Mouse (Mus musculus): ENCODE results near the gene Ankrd39. TPM values are rescaled to one million over a fixed set of nuclear protein-coding genes. Genes with fewer than 3 reads are reported as not detected.

The Ankrd39 gene
- polyA plus RNA-seq, 1 experiment, result 19.5 TPM

DNA sequence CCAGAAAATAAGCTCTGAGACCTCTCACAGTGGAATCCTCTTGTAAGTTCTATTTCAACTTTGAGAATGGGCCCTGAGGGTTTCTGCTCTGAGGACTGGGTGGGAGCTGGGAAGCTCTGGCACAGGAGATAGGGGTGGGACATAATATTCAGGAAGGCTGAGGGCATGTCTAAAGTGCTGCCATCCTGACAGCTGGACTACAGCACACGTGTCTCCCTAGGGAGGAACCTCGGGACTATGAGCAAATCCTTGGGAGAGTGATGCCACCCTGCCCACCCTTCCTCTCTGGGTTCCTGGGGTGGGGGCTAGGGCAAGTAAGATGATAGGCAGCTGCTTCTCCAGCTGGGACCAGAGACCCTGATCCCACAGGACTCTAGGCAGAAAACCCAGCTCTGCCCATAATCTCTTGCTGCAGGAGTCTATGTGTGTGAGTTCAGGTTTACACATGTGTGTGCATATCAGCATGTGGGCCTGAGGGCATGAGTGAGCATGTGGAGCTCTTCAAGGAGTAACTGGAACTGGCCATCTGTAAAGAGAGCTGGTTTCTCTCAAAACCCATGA, 25.0 kb upstream of the Ankrd39 start:
- no peak for DNase-seq (ENCODE audit: low read depth)

DNA sequence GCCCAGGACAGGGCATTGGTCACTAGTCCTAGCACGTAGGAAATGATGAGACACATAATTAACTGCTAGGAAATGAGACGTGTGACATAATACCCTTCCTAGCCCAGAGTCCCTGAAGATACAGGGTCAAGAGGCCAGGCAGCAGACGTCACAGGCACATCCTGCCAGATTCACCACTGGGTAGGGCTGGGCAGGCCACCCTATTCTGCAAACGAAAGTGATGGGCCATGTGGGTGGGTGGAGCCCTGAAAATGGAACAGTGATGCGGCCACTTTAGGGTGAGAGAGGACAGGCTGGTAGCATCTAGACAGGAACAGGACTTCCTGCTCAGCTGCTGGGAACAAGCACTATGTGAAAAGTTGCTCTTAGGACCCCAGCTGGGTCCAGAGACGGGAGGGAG, 24.4 kb upstream of the Ankrd39 start:
- DNase-seq (ENCODE audit: low read depth), result no peak

DNA sequence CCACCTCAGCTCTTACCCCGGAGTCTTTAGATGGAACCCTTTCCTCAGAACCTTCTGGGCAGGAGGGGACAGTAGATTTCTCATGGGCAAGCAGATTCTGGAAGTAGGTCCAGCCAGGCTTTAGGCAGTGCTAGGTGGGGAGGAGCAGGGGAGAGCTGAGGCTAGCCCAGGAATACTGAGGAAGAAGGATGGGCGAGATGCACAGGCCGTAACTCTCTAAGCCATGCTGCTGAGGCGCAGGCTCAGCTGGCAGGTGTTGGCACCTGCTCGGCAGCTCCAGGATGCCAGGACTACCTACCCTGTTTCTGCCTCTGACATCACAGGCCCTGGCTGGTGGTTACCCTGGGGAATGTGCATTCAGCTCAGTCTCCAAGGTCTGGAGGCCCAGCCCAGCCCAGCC, 23.1 kb upstream of the Ankrd39 start:
- DNase-seq (ENCODE audit: low read depth), result no peak

DNA sequence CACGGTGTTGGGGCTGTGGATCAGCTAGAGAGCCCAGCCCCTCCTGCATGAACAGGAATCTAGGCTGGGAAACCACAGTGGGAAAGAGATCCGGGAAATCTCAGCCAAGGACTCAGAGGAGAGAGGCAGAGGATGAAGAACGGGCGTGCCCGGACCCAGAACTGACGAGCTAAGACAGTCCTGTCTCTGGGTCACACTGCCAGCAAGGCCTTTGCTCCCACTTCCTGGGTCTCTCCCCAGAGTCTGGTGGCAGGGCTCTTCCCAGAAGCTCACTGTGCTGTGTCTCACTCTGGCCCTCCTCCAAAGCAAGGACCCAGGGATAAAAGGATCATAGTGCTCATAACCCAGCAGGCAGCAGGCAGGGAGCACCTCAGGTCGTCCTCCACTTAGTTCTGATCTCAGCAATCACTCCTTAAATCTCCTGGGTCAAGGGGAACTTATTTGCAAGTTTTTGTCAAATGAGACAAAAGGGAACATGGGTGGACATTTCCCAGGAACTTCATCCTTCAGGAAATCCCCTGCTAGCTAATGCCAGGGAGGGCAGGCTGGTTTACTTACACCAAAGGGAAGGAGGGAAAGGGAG, 22.5 kb upstream of the Ankrd39 start:
- DNase-seq (ENCODE audit: low read depth), result no peak

DNA sequence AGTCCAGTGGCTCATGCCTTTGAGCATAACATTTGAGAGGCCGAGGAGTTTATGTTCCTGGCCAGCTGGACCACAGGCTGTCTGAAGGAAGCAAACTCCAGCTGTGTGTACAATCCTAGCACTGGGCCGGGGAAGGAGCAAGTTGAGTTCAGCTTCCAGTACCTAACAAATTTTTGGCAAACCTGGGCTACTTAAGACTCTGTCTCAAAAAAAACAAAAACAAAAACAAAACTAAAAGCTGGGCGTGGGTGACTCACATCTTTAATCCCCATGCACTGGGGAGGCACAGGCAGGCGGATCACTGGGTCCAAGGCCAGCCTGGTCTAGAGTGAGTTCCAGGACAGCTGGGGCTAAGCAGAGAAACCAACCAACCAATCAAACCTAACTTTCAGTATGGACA, 21.5 kb upstream of the Ankrd39 start:
- DNase-seq (ENCODE audit: low read depth), result no peak

DNA sequence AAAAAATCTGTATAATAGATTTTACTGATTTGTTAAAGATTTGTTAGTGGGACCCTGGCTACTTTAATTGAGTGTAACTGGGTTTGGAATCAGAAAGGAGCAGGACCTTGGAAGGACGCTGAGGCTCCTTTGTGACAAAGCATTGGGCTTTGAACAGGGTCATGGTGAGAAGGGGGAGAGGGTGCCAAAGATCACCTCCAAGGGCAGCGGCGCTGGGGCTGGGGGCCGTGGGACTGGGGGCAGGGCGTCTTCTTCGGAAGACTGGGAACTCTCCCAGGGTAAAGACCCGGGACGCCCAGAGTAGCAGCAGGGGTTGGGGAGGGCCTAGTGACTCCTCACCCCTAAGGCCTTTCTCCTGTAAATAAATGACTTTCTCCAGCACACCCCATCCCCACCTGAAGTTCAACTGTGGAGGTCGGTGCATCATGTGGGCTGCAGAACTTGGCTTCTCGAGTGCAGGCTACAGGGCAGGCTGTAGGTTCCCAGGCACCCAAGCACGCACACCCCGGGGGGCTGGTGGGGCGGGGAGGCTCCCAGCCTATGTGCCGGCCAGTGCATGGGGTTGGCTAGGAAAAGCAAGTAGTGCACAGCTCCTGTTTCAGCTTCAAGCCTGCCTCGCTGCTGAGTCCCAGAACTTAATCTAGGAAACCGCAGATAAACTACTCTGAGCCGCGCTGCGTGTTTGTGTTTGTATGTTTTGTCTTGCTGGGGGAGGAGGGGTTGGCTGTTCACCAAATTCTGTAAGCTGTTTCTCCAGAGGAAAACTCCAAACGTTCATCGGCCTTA, 20.8 kb upstream of the Ankrd39 start:
- no peak for DNase-seq (ENCODE audit: low read depth)

DNA sequence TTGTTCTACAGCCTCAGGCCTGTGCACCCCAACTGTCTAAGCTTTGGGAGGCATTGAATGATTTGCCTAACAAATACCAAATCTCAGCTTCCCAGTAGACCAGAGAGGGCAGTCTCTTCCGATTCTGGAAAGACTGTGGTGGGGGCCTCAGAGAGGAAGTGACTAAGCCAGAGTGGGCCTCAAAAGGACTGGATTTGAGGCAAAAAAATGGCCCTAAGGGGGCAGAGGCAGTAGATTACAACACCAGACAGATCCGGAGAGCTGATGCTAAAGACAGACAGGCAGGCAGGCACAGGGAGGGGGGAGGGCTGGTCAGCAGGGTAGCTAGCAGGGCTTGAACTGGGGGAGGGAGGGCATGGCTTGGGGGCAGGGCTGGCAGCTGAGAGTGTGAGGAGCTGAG, 19.2 kb upstream of the Ankrd39 start:
- no peak for DNase-seq (ENCODE audit: low read depth)

DNA sequence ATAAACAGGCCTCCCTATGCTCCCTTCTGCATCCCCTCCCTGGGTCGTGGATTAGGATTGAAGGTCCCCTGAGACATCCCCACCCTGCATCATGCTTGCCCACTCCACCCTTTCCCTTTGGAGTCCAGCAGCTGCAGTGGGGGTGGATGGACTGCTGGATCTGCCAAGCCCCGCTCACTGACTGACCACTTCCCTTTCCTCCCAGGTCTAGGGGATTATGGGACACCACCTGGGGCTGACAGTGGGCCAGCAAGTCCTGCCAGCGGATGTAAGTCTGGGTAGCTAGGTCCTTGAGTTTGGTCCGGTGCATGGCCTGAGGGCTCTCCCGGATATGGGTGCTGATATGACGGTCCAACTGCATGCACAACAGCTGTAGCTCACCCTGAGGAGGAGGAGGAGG, 16.9 kb upstream of the Ankrd39 start:
- no peak for DNase-seq (ENCODE audit: low read depth)

DNA sequence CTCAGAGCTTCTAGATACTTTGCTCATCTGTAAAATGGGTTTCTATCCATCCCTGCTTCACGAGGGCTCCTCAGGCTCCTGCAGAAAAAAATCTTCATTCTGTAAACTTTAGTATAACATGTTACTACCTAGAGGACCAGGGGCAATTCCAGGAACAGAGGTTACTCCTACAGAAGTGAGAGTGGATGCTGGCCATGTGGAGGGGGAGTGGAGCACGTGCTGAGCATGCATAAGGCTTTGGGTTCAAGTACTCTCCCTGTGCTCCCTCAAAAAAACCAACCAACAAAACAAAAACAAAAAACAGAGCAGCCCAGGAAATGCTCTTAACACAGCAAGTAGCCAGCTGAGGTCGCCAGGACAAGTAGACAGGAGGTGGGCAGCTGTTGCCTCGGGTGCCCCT, 16.4 kb upstream of the Ankrd39 start:
- DNase-seq (ENCODE audit: low read depth), result no peak

DNA sequence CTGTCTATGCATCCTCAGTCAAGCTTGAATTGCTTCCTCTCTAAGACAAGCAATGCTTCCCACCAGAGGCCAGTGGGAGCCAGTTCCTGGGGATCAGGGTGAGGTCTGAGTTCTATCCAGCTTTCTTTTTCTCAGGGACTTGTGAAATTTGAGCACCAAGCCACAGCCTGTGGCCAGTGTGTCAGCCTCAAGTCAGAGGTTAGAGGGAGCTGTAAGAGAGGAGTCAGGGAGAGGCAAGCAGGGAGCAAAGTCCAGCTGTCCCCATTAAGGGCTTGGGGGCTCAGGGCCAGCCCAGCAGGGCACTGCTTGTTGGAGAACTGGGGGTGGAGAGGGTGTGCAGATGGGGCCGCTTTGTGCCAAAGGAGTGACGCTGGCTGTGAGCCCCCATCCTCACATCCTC, 16.0 kb upstream of the Ankrd39 start:
- no peak for DNase-seq (ENCODE audit: low read depth)

DNA sequence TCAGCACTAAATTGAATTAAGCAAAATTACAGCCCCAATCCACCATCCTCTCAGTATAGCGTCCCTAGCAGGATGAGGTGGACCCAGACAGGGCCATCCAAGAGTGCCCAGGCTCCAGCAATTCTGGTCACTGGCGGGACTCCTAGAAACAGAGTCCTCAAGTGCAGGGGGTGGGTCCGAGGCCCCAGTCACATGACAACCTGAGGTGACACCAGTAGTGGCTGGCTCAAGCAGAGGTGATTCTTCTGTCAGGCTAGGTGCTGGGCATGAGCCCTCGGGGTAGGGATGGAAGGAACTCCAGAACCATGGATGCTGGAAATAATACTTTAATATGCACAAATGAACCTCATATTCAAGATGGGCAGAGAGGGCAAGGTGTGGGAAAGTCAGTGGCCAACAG, 15.1 kb upstream of the Ankrd39 start:
- DNase-seq (ENCODE audit: low read depth), result no peak

DNA sequence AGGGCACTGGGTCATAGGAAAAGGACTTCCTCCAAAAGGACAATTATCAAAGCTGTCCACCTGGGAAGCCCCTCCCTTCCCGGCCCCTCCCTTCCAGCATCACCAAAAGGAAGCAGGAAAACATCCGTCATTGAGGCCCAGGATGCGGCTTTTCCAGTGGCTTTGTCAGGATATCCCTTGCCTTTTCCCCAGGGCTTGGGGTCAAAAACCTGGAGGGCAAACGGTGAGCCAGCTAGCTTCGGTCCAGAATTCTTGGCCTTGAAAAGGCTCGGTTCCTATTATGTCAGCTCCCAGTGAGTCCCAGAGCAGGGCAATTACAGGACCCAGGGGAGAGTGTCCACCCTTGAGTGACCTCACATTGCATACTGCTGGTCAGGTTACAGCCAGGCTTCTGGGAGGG, 13.7 kb upstream of the Ankrd39 start:
- DNase-seq (ENCODE audit: low read depth), result no peak

DNA sequence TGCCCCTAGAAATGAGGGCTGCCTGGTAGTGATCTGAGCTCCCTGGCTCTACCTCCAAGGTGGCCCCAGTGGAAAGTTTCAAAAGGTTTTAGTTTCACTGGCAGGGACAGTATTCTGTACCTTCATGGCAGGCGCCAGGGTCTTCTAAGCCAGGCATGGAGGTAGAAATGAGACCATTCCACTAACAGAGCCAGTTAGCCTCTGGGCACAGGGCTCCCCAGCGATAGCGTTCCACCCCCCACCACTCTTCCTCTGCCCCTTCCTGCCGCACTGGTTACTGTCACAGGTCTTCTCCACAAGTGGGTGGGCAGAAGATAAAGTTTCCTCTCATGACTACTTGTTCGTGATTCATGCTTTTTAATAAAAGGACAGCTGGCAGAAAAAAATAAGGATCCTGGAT, 12.6 kb upstream of the Ankrd39 start:
- DNase-seq (ENCODE audit: low read depth), result no peak

DNA sequence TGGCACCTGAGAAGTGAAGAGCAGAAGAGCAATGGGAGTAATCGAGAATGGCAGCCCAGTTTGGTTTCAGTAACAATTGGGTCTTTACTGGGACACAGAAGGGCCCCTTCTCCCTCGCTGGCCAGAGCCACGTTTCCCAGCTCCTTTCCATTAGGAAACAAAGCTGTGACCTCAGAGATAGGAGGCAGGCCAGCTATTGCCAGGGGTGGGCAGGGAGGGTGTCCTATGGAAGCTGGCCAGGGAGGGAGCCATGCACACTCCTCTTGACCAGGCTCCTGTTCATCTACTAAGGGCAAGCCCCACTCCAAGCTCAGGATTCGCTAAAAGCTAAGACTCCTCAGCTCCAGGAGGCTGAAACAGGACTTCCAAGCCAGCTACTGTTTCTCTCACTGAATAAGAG, 12.0 kb upstream of the Ankrd39 start:
- DNase-seq (ENCODE audit: low read depth), result no peak

DNA sequence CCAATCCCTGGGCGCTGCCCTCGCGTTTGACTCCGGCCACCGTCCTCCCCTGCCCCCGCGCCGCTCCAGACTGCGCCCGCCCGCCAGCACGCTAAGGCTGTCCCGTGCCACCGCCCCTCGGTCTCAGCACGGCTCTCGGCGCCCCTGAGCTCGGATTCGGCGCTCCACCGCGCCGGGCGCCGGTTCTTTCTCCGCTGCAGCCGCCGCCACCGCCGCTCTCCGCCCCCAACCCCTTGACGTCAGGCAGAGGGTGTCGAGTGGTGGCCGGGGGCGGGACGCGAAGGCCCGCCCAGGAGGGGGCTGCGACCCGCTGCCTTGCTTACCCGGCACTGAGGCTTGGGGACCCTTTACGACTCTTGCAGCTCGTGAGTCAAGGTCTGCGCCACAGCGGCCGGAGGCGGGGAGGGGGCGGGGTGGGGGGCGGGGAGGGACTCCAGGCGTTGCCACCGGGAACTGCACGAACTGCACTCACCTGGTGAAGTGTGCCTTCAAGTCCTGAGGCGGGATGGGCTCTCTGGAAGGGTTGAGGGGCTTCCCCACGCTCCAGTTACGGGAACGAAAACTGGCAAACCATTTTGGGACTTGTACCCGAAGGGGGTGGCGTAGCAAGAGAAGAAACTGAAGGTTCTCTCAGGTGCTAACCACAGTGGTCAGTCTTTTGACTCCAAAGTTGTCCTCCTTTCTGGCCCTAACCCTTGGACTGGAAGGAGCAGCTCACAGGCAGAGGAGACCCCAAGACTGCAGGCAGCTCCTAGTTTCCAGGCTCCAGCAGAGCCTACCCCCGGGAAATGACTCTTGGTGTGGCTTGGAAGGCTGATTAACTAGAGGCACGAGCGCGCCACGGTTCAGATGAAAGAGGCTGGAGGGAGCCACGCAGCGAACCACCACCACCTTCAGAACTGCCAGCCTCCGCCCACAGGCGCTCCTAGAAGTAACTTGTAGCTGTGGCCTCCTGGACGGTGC, 11.1 kb upstream of the Ankrd39 start, which contains the start of gene Sema4c:
Gene Sema4c (minus strand): TSS at position 319 of the 963 bp plus-strand sequence.
- DNase-seq (ENCODE audit: low read depth), result no peak

DNA sequence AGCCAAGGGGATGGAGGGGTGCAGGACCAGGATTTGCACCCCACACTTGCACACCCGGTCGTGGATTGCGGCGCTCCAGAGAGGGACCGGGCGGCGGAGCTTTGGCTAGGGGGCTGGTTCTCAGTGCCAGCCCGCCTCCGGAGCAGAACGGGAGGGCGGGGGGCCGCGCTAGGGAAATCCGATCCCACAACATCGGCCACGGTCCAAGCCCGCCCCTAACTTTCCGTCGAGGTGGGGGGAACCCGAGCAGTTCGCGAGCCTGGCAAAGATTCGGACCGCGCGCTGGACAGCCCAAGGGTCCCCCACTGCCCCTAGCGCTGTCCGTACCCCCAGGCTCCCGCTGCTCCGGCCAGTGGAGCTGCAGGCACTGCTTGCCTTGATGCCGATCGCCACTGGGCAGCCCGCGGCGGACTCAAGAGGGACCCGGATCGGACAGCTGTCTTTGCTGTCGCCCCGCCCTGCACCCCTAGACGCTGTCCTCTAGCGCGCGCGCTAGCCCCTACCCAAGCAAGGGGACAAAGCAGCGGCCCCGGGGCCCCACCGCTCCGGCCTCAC, 10.3 kb upstream of the Ankrd39 start:
- no peak for DNase-seq (ENCODE audit: low read depth)

DNA sequence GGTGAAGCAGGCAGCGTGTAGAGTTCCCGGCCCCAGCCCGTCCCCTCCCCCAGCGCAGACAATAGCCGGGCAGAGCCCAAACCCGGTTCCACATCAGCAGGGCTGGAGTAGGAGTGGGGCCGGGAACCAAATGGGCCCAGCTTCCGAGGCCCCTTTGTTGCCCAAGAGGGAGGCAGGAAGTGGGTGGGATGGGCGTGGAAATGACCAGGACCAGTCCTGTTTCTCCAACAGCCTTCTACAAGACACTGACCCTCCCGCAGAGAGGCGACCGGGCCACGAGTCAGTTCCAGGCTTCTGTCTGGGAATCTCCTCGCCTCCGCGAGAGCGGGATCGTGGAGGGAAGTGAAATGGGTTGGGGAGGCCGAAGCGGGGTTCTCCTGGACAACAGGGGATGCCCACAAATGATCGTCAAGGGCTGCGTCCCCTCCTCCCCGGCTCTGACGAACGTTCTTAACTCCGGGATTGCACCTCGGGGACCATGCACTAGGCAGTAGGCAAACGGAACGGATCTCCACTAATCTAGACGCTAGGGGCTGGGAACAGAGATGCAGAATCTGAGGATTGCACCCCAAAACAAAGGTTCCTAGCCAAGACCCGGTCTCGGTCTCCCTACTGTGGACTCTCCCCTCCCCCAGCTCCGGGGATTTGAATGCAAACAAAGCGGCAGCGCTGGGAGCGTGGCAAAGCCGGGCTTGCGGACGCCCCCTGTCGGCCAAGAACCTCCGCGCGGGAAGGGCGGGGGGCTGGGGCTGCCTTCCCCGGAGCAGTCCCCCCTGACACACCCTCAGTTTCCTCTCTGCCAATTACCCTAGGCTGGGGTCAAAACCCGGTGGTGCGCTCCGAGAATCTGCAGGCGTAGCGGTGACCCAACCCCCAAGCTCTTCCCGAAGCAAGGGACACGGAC, 9.6 kb upstream of the Ankrd39 start:
- DNase-seq (ENCODE audit: low read depth), result no peak

DNA sequence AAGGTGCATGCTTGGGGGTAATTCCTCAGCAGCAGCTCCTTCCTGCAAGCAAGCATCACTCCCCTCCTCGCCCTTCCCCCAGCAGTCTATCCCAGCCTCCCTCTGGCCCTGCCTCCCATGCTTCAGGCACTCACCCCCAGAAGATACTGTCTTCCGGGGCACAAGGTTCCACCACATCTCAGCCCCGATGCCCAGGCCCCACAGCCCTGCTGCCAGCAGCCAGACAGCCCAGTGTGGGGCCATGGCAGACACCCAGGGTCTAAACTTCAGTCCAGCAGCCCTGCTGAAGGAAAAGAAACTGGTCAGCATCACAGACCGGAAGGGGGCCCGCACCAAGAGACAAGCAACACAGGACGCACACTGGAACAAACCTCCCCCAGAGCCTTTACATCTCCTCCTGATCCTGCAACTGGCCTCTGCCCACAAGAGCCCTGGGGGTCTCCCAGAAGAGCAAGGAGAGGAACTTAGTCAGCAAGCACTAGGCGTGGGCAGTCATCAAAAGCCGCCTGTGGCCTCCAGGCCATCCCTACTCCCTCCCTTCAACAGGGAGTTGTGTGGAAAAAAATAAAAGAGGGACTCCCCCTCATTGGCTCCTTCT, 8.7 kb upstream of the Ankrd39 start:
- DNase-seq (ENCODE audit: low read depth), result no peak

DNA sequence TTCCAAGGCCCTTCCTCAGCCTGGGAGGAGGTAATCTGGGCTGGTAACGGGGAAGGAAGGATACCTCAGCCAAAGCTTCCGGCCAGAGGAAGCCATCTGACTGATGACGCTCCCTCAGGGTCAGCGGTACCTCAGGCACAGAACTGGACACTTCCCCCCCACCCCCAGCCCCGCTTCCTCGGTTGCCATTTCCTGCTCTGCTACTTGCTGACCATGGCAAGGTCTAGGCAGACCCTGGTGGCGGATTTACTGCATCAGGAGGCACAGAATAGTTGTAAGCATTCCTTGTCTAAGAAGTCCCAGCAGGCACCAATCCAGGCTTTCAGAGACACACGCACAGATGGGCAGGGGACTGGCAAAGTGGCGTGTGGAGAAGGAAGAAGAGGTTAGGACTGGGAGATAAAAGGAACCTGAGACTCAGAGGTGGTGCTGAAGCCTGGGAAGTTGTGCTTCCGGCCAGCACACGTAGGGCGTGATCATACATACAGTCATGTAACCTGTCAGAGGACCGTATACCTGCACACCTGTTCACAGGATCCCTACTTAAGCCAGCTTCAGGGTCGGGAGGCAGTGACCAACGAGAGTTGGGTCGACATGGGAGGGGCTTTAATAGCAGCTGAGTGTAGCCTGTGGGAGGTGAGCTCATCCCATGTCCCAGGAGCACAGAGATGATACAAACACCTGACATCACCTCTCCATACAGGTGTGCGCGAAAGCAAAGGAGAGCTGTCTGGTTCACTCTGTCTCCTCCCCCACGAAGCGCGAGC, 7.6 kb upstream of the Ankrd39 start:
- DNase-seq (ENCODE audit: low read depth), result no peak

DNA sequence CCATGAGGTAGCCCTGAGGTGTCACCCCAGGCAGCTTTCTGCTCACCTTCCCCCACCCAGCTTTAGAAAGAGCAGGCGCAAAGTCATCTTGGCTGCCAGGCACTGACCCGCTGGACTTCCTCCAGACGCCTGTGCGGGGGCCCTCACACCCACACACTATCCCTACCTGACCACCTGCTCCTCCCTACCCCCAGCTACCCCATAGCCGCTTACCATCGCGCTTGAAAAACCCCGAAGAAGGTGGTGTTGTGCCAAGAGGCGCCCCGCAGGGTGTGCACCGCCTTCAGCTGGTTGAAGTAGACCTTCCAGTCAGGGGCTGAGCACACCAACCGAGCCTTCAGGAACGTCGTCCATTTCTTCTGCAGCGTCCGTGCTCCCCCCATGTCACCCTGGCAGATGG, 5.3 kb upstream of the Ankrd39 start:
- no peak for DNase-seq (ENCODE audit: low read depth)
